Mouse (Mus musculus) G1E (cell line): ENCODE measurements around the gene Dusp10. TPM values are rescaled to one million over a fixed set of nuclear protein-coding genes. Genes with fewer than 3 reads are reported as not detected.

Experiments used
- ATAC-seq: 2 replicates; pipeline ENCODE4 v1.8.0; 2016; ENCODE audit warnings: mild to moderate bottlenecking; ENCODE audit not compliant: insufficient number of reproducible peaks, poor library complexity, low FRiP score, severe bottlenecking; ENCODE audit errors: extremely low read depth
- DNase-seq: peaks from one replicate; pipeline ENCODE4 v3.0.0; 2012; ENCODE audit warnings: low spot score
- H3K27me3 ChIP-seq: 2 replicates; pipeline ENCODE4 v1.6.1; 2012; ENCODE audit warnings: mild to moderate bottlenecking, low read length, inconsistent platforms; ENCODE audit not compliant: insufficient read depth
- H3K36me3 ChIP-seq: replicated peaks from 2 replicates; pipeline ENCODE3; 2012; ENCODE audit warnings: mild to moderate bottlenecking, inconsistent platforms
- H3K4me1 ChIP-seq: 2 replicates; pipeline ENCODE4 v1.6.1; 2012; ENCODE audit warnings: low read depth, low read length, inconsistent platforms, mixed read lengths; ENCODE audit not compliant: insufficient read depth
- H3K4me3 ChIP-seq: 2 replicates; pipeline ENCODE4 v1.5.1; 2012; ENCODE audit warnings: low read depth, mild to moderate bottlenecking, inconsistent platforms, low read length, moderate library complexity, mixed read lengths
- H3K9me3 ChIP-seq: replicated peaks from 2 replicates; pipeline ENCODE4 v1.6.1; 2012; ENCODE audit warnings: inconsistent platforms
- CTCF ChIP-seq: IDR thresholded peaks from 2 replicates; pipeline ENCODE4 v1.5.1; 2012; ENCODE audit warnings: low read depth, low read length, inconsistent platforms, mixed read lengths
- GATA1 ChIP-seq: IDR thresholded peaks from 2 replicates; pipeline ENCODE4 v1.6.1; 2012; ENCODE audit warnings: borderline replicate concordance, low read length, inconsistent platforms, mixed read lengths
- GATA2 ChIP-seq: IDR thresholded peaks from 2 replicates; pipeline ENCODE4 v1.6.1; 2012; ENCODE audit warnings: low read depth, low read length, inconsistent platforms, borderline replicate concordance
- POLR2AphosphoS5 ChIP-seq: IDR thresholded peaks from 2 replicates; pipeline ENCODE4 v1.6.1; 2012; ENCODE audit warnings: low read depth, low read length, inconsistent platforms; ENCODE audit not compliant: insufficient replicate concordance
- TAL1 ChIP-seq: conservative IDR thresholded peaks from 2 replicates; pipeline ENCODE4 v1.6.1; 2012; ENCODE audit warnings: low read depth, low read length, inconsistent platforms, mixed read lengths
- polyA plus RNA-seq: library from polyadenylated mRNA; stranded (reverse); fragments of >175 nt; gene quantifications from 2 replicates; pipeline ENCODE4 v1.2.3, GENCODE M21; 2012
- total RNA-seq, 2 experiments: library from RNA; stranded (forward) in 1 of 2; stranded (reverse) in 1 of 2; fragments of 200-1000 nt in 1 of 2; fragments of >200 nt in 1 of 2; fragmentation: Nextera tagmentation in 1 of 2; gene quantifications; 2 replicates each; pipeline ENCODE4 v1.2.3; 2014 to 2017

Dusp10 gene
- total and polyA plus RNA-seq, 3 experiments: 0.27 TPM; not detected in 2

- Histone ChIP-seq H3K4me3 (no peak overlapping the region), H3K4me1 (no peaks in the 10 kb centered on the region), H3K27me3 (no peaks in the 10 kb centered on the region), H3K36me3 (no peaks in the 10 kb centered on the region), H3K9me3 (peaks cover 21% of the 10 kb centered on the region)
- DNase-seq (no peak), ATAC-seq (no peak)
- TF ChIP-seq GATA1 (no peak), GATA2 (no peak), TAL1 (no peak), POLR2AphosphoS5 (no peak), CTCF (no peak)
These were observed 87.3 kb downstream of the Dusp10 start for GRCm38 (mm10) chr1:184100414-184100813.

- Histone ChIP-seq H3K4me1 (no peaks in the 10 kb centered on the region), H3K27me3 (no peaks in the 10 kb centered on the region), H3K4me3 (no peak overlapping the region), H3K36me3 (no peaks in the 10 kb centered on the region), H3K9me3 (peaks cover 23% of the 10 kb centered on the region)
- no peak for DNase-seq
- no peak for ATAC-seq
- no peak for TF ChIP-seq POLR2AphosphoS5
- TF ChIP-seq TAL1: no peak
- TF ChIP-seq GATA1: no peak
- no peak for TF ChIP-seq CTCF
- TF ChIP-seq GATA2: no peak
These were observed 88.0 kb downstream of the Dusp10 start for GRCm38 (mm10) chr1:184100927-184101749.

- ATAC-seq (no peak), DNase-seq (no peak)
- Histone ChIP-seq H3K9me3 (peaks cover 23% of the 10 kb centered on the region), H3K36me3 (no peaks in the 10 kb centered on the region), H3K27me3 (no peaks in the 10 kb centered on the region), H3K4me1 (no peaks in the 10 kb centered on the region), H3K4me3 (no peak overlapping the region)
- no peak for TF ChIP-seq CTCF
- no peak for TF ChIP-seq GATA1
- TF ChIP-seq TAL1: no peak
- TF ChIP-seq POLR2AphosphoS5: no peak
- no peak for TF ChIP-seq GATA2
These were observed 88.6 kb downstream of the Dusp10 start for GRCm38 (mm10) chr1:184101750-184102046.

- Histone ChIP-seq H3K36me3 (no peaks in the 10 kb centered on the region), H3K27me3 (no peaks in the 10 kb centered on the region), H3K4me3 (no peak overlapping the region), H3K9me3 (peaks cover 21% of the 10 kb centered on the region), H3K4me1 (no peaks in the 10 kb centered on the region)
- ATAC-seq (no peak), DNase-seq (no peak)
- TF ChIP-seq POLR2AphosphoS5 (no peak), GATA1 (no peak)
These were observed 93.7 kb downstream of the Dusp10 start for GRCm38 (mm10) chr1:184106832-184107231.

- no peaks in the 10 kb centered on the region for H3K4me1 ChIP-seq
- ATAC-seq (no peak), DNase-seq (no peak)
- H3K4me3 ChIP-seq: no peak overlapping the region
- no peaks in the 10 kb centered on the region for H3K36me3 ChIP-seq
- H3K27me3 ChIP-seq: no peaks in the 10 kb centered on the region
- peaks cover 21% of the 10 kb centered on the region for H3K9me3 ChIP-seq
- TF ChIP-seq GATA1: no peak
- no peak for TF ChIP-seq GATA2
- TF ChIP-seq CTCF: no peak
- TF ChIP-seq TAL1: no peak
- no peak for TF ChIP-seq POLR2AphosphoS5
These were observed 94.3 kb downstream of the Dusp10 start for GRCm38 (mm10) chr1:184107448-184107847.

GRCm38 (mm10) chr1:184108254-184108653, 95.2 kb downstream of the Dusp10 start:
- ATAC-seq: no peak

More at GRCm38 (mm10) chr1:184108254-184108653, 95.2 kb downstream of the Dusp10 start:
- Histone ChIP-seq H3K36me3 (no peaks in the 10 kb centered on the region), H3K4me3 (no peak overlapping the region), H3K27me3 (no peaks in the 10 kb centered on the region), H3K4me1 (no peaks in the 10 kb centered on the region), H3K9me3 (peaks cover 26% of the 10 kb centered on the region)
- no peak for DNase-seq
- TF ChIP-seq POLR2AphosphoS5: no peak
- no peak for TF ChIP-seq GATA1
- TF ChIP-seq TAL1: no peak
- TF ChIP-seq CTCF: no peak
- no peak for TF ChIP-seq GATA2
